Mouse (Mus musculus) hindbrain, embryonic 13.5 days (tissue): ENCODE measurements around the gene P2rx2. TPM values are rescaled to one million over a fixed set of nuclear protein-coding genes. Genes with fewer than 3 reads are reported as not detected.

Experiments used
- ATAC-seq: fragments of 200-750 bp; cut with Nextera tagmentation; 2 replicates; pipeline ENCODE4 v1.8.0; 2017; ENCODE audit warnings: moderate TSS enrichment; ENCODE audit not compliant: low FRiP score
- H3K27ac ChIP-seq: fragments of 300-500 bp; sonication (generic); 2 replicates; pipeline ENCODE4 v1.5.1; 2015; ENCODE audit warnings: inconsistent platforms, mild to moderate bottlenecking, moderate library complexity
- H3K27me3 ChIP-seq: fragments of 300-500 bp; sonication (generic); 2 replicates; pipeline ENCODE4 v1.6.1; 2015; ENCODE audit warnings: mild to moderate bottlenecking, inconsistent platforms
- H3K36me3 ChIP-seq: fragments of 300-500 bp; sonication (generic); 2 replicates; pipeline ENCODE4 v1.6.1; 2015; ENCODE audit warnings: mild to moderate bottlenecking, inconsistent platforms
- H3K4me1 ChIP-seq: fragments of 300-500 bp; sonication (generic); replicated peaks from 2 replicates; pipeline ENCODE4 v1.6.1; 2015; ENCODE audit warnings: inconsistent platforms
- H3K4me2 ChIP-seq: fragments of 300-500 bp; sonication (generic); 2 replicates; pipeline ENCODE4 v1.6.1; 2015; ENCODE audit warnings: inconsistent platforms, mild to moderate bottlenecking, moderate library complexity
- H3K4me3 ChIP-seq: fragments of 300-500 bp; sonication (generic); 2 replicates; pipeline ENCODE4 v1.5.1; 2015; ENCODE audit warnings: mild to moderate bottlenecking, inconsistent platforms
- H3K9ac ChIP-seq: fragments of 300-500 bp; sonication (generic); 2 replicates; pipeline ENCODE4 v1.6.1; 2015; ENCODE audit warnings: mild to moderate bottlenecking, inconsistent platforms
- H3K9me3 ChIP-seq: fragments of 300-500 bp; sonication (generic); 2 replicates; pipeline ENCODE4 v1.6.1; 2016; ENCODE audit warnings: inconsistent platforms
- WGBS: fragments of 180-500 bp; shearing (Covaris S2); methylation state at CpG from one replicate; pipeline ENCODE4 v1.1.7; 2015; 5-methylcytosine and 5-hydroxymethylcytosine counted together
- polyA plus RNA-seq: library from polyadenylated mRNA; unstranded; fragments of >200 nt; fragmentation: Nextera tagmentation; extraction: Ambion mirVana; gene quantifications from 2 replicates; pipeline ENCODE4 v1.2.1, GENCODE M21; 2015

P2rx2 gene
- polyA plus RNA-seq, 1 experiment from 2014 or later: 5.1 TPM

DNA sequence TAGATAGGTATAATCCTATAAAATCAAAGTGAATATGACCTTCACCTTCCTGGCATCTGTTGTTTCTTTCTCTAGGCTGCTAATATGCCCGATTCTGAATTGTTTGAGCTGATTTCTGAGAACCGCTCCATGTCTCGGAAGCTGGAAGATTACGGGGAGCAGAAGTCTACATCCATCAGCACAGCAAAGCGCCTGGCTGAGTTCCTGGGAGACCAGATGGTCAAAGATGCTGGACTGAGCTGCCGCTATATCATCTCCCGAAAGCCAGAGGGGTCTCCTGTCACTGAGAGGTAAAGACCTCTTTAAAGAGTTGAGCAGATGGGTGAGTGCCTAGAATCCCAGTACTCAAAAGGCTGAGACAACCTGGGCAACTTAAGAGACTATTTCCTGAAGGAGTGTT is 34.2 kb downstream of the P2rx2 start:
- WGBS: 94% methylated on average over 7 of the region's 7 CpGs
- Histone ChIP-seq H3K4me2 (no peak overlapping the region), H3K36me3 (peaks cover 54% of the 10 kb centered on the region), H3K27ac (no peak overlapping the region), H3K9me3 (no peaks in the 10 kb centered on the region), H3K4me1 (no peaks in the 10 kb centered on the region), H3K27me3 (no peaks in the 10 kb centered on the region), H3K9ac (no peak overlapping the region), H3K4me3 (no peak overlapping the region)
- no peak for ATAC-seq

- 96% methylated on average over 2 of the region's 2 CpGs for WGBS
- Histone ChIP-seq H3K4me2 (no peak overlapping the region), H3K27ac (no peak overlapping the region), H3K36me3 (peaks cover 55% of the 10 kb centered on the region), H3K9ac (no peak overlapping the region), H3K27me3 (no peaks in the 10 kb centered on the region), H3K9me3 (no peaks in the 10 kb centered on the region), H3K4me1 (no peaks in the 10 kb centered on the region), H3K4me3 (no peak overlapping the region)
- ATAC-seq: no peak
These were observed 42.4 kb downstream of the P2rx2 start for GRCm38 (mm10) chr5:110300591-110300990.

- Histone ChIP-seq H3K36me3 (peaks cover 46% of the 10 kb centered on the region), H3K9ac (no peak overlapping the region), H3K27me3 (no peaks in the 10 kb centered on the region), H3K9me3 (no peaks in the 10 kb centered on the region), H3K27ac (no peak overlapping the region), H3K4me2 (no peak overlapping the region), H3K4me1 (no peaks in the 10 kb centered on the region), H3K4me3 (no peak overlapping the region)
- ATAC-seq: no peak
- WGBS: 100% methylated on average over 1 of the region's 1 CpGs
These were observed 46.4 kb downstream of the P2rx2 start for GRCm38 (mm10) chr5:110296637-110297036.

- Histone ChIP-seq H3K9me3 (no peaks in the 10 kb centered on the region), H3K9ac (no peak overlapping the region), H3K27me3 (no peaks in the 10 kb centered on the region), H3K4me3 (no peak overlapping the region), H3K4me2 (no peak overlapping the region), H3K36me3 (peaks cover 32% of the 10 kb centered on the region), H3K27ac (no peak overlapping the region), H3K4me1 (peaks cover 5% of the 10 kb centered on the region; the same call in 1 of the 2 replicates)
- WGBS: 88% methylated on average over 1 of the region's 1 CpGs
- ATAC-seq: no peak
These were observed 51.4 kb downstream of the P2rx2 start for GRCm38 (mm10) chr5:110291649-110292048.

Other genes with a start within 250 kb of the P2rx2 start
- 0.61 and 0.77 TPM in 2 replicates for gene Gm35315, start 248.8 kb downstream of the P2rx2 start, polyA plus RNA-seq
- 2.5 and 3.2 TPM in 2 replicates for gene Plcxd1, start 243.2 kb downstream of the P2rx2 start, polyA plus RNA-seq
- gene Gtpbp6, start 235.0 kb downstream of the P2rx2 start, polyA plus RNA-seq: 53.2 and 55.5 TPM in 2 replicates
- gene Zfp605, start 233.1 kb downstream of the P2rx2 start, polyA plus RNA-seq: 15.2 and 18.2 TPM in 2 replicates
- gene Chfr, start 207.4 kb downstream of the P2rx2 start, polyA plus RNA-seq: 102 TPM in 2 replicates
- gene Golga3, start 166.5 kb downstream of the P2rx2 start, polyA plus RNA-seq: 22.1 and 22.9 TPM in 2 replicates
- gene Ankle2, start 112.2 kb downstream of the P2rx2 start, polyA plus RNA-seq: 22.8 and 23.8 TPM in 2 replicates
- gene Pgam5, start 73.3 kb downstream of the P2rx2 start, polyA plus RNA-seq: 89.4 and 93.9 TPM in 2 replicates
- 9.8 and 10.5 TPM in 2 replicates for gene Pxmp2, start 57.0 kb downstream of the P2rx2 start, polyA plus RNA-seq
- gene Pole, start 56.9 kb downstream of the P2rx2 start, polyA plus RNA-seq: 8.2 and 9.1 TPM in 2 replicates
- gene Lrcol1, start 1.5 kb upstream of the P2rx2 start, polyA plus RNA-seq: not detected in 2 replicates
- 18.7 and 20.7 TPM in 2 replicates for gene Fbrsl1, start 105.3 kb upstream of the P2rx2 start, polyA plus RNA-seq
- gene Galnt9, start 201.1 kb upstream of the P2rx2 start, polyA plus RNA-seq: 15.5 and 16.1 TPM in 2 replicates